Mouse (Mus musculus) CH12.LX (cell line): ENCODE results near the gene Golm1. TPM values are rescaled to one million over a fixed set of nuclear protein-coding genes. Genes with fewer than 3 reads are reported as not detected.
A peak's percentile ranks its signal among the peaks of the same experiment; 100 is the strongest.

Source experiments
- DNase-seq: peaks from one replicate; pipeline ENCODE4 v3.0.0-alpha.2; 2013; ENCODE audit errors: extremely low read depth
- H3K27ac ChIP-seq: 2 replicates; pipeline ENCODE4 v1.5.1; 2012; ENCODE audit warnings: low read depth, mild to moderate bottlenecking, control low read depth, moderate library complexity; ENCODE audit not compliant: insufficient read depth
- H3K27me3 ChIP-seq: replicated peaks from 2 replicates; pipeline ENCODE3; 2012; ENCODE audit warnings: inconsistent platforms
- H3K36me3 ChIP-seq, 2 experiments: replicated peaks in 1 of 2; 2 replicates each; pipeline versions ENCODE3 to v1.6.1; 2012; ENCODE audit warnings: inconsistent platforms in 1 of 2, low read length in 1 of 2, mild to moderate bottlenecking in 1 of 2, mixed read lengths in 1 of 2, moderate library complexity in 1 of 2; ENCODE audit not compliant: control insufficient read depth in 1 of 2, insufficient read depth in 1 of 2
- H3K4me1 ChIP-seq, 2 experiments: 2 replicates each; pipeline ENCODE4 v1.6.1; 2012; ENCODE audit warnings: inconsistent platforms in 1 of 2, moderate library complexity in 1 of 2; ENCODE audit not compliant: insufficient read depth in 2 of 2, control insufficient read depth in 1 of 2
- H3K4me2 ChIP-seq: 2 replicates; pipeline ENCODE4 v1.6.1; 2012; ENCODE audit warnings: low read depth, mild to moderate bottlenecking, control low read depth; ENCODE audit not compliant: poor library complexity, insufficient read depth, severe bottlenecking
- H3K4me3 ChIP-seq, 3 experiments: fragments of 150-350 bp in 1 of 3; sonication (generic) in 1 of 3; replicated peaks in 1 of 3; 2 replicates each; pipeline versions ENCODE3 to v1.5.1; 2011 to 2012; ENCODE audit warnings: low read depth in 2 of 3, low read length in 2 of 3, mild to moderate bottlenecking in 2 of 3, moderate library complexity in 2 of 3, control low read depth in 1 of 3, improper control_type of control experiment in 1 of 3, inconsistent platforms in 1 of 3, mixed read lengths in 1 of 3; ENCODE audit not compliant: poor library complexity in 1 of 3
- H3K79me2 ChIP-seq: replicated peaks from 2 replicates; pipeline ENCODE4 v1.6.1; 2012; ENCODE audit warnings: mild to moderate bottlenecking, moderate library complexity; ENCODE audit not compliant: control insufficient read depth, poor library complexity, insufficient read depth, severe bottlenecking; ENCODE audit errors: extremely low read depth
- H3K9ac ChIP-seq: 2 replicates; pipeline ENCODE4 v1.6.1; 2012; ENCODE audit warnings: low read depth, mild to moderate bottlenecking, control low read depth, moderate library complexity; ENCODE audit not compliant: insufficient read depth
- H3K9me3 ChIP-seq: replicated peaks from 2 replicates; pipeline ENCODE3; 2012; ENCODE audit warnings: low read length, inconsistent platforms, mixed read lengths
- BHLHE40 ChIP-seq: IDR thresholded peaks from 2 replicates; pipeline ENCODE4 v1.6.1; 2011; ENCODE audit warnings: mild to moderate bottlenecking, low read depth, low read length, improper control_type of control experiment
- CHD1 ChIP-seq: IDR thresholded peaks from 2 replicates; pipeline ENCODE4 v1.6.1; 2012; ENCODE audit warnings: low read depth, low read length, improper control_type of control experiment, inconsistent platforms
- CHD2 ChIP-seq: IDR thresholded peaks from 2 replicates; pipeline ENCODE4 v1.6.1; 2011; ENCODE audit warnings: low read length, improper control_type of control experiment
- CTCF ChIP-seq, 2 experiments: IDR thresholded peaks in 1 of 2; conservative IDR thresholded peaks in 1 of 2; 2 replicates each; pipeline ENCODE4 v1.5.1; 2011 to 2012; ENCODE audit warnings: low read depth in 2 of 2, low read length in 2 of 2, improper control_type of control experiment in 1 of 2, inconsistent platforms in 1 of 2, mild to moderate bottlenecking in 1 of 2, moderate library complexity in 1 of 2
- E2F4 ChIP-seq: IDR thresholded peaks from 2 replicates; pipeline ENCODE4 v1.6.1; 2011; ENCODE audit warnings: low read depth, low read length, improper control_type of control experiment; ENCODE audit not compliant: insufficient replicate concordance
- ELF1 ChIP-seq: IDR thresholded peaks from 2 replicates; pipeline ENCODE4 v1.6.1; 2014; ENCODE audit warnings: low read depth, mild to moderate bottlenecking, inconsistent platforms, low read length, improper control_type of control experiment
- EP300 ChIP-seq: IDR thresholded peaks from 2 replicates; pipeline ENCODE4 v1.6.1; 2011; ENCODE audit warnings: low read length, improper control_type of control experiment
- ETS1 ChIP-seq: conservative IDR thresholded peaks from 2 replicates; pipeline ENCODE4 v1.6.1; 2012; ENCODE audit warnings: low read depth, mild to moderate bottlenecking, inconsistent platforms, low read length, improper control_type of control experiment, moderate library complexity
- HCFC1 ChIP-seq: IDR thresholded peaks from 2 replicates; pipeline ENCODE4 v1.6.1; 2012; ENCODE audit warnings: low read depth, mild to moderate bottlenecking, inconsistent platforms, low read length, improper control_type of control experiment
- JUN ChIP-seq: IDR thresholded peaks from 2 replicates; pipeline ENCODE4 v1.6.1; 2011; ENCODE audit warnings: low read depth, mild to moderate bottlenecking, low read length, improper control_type of control experiment, moderate library complexity; ENCODE audit not compliant: insufficient read depth
- JUND ChIP-seq: conservative IDR thresholded peaks from 2 replicates; pipeline ENCODE4 v1.6.1; 2011; ENCODE audit warnings: low read depth, low read length, improper control_type of control experiment
- MAX ChIP-seq: IDR thresholded peaks from 2 replicates; pipeline ENCODE4 v1.6.1; 2011; ENCODE audit warnings: low read length, improper control_type of control experiment
- MAZ ChIP-seq: IDR thresholded peaks from 2 replicates; pipeline ENCODE4 v1.6.1; 2012; ENCODE audit warnings: low read depth, mild to moderate bottlenecking, inconsistent platforms, low read length, improper control_type of control experiment, moderate library complexity
- MYC ChIP-seq: IDR thresholded peaks from 2 replicates; pipeline ENCODE4 v1.6.1; 2011; ENCODE audit warnings: low read depth, mild to moderate bottlenecking, improper control_type of control experiment, low read length
- NRF1 ChIP-seq: IDR thresholded peaks from 2 replicates; pipeline ENCODE4 v1.6.1; 2014; ENCODE audit warnings: low read depth, mild to moderate bottlenecking, inconsistent platforms, low read length, improper control_type of control experiment, moderate library complexity
- POLR2A ChIP-seq: IDR thresholded peaks from 2 replicates; pipeline ENCODE4 v1.6.1; 2011; ENCODE audit warnings: low read depth, mild to moderate bottlenecking, improper control_type of control experiment, low read length
- TBP ChIP-seq: conservative IDR thresholded peaks from 2 replicates; pipeline ENCODE4 v1.6.1; 2011; ENCODE audit warnings: low read depth, low read length, improper control_type of control experiment
- USF2 ChIP-seq: conservative IDR thresholded peaks from 2 replicates; pipeline ENCODE4 v1.6.1; 2011; ENCODE audit warnings: low read depth, low read length, improper control_type of control experiment
- ZKSCAN1 ChIP-seq: IDR thresholded peaks from 2 replicates; pipeline ENCODE4 v1.6.1; 2012; ENCODE audit warnings: low read depth, inconsistent platforms, low read length, improper control_type of control experiment, borderline replicate concordance
- ZNF384 ChIP-seq: IDR thresholded peaks from 2 replicates; pipeline ENCODE4 v1.6.1; 2012; ENCODE audit warnings: low read depth, low read length, improper control_type of control experiment, inconsistent platforms
- dilution Hi-C: fragments of 300-500 bp; cut with MboI; formaldehyde crosslinking; loops from 2 replicates; pipeline ENCODE4 v1.14.3; 2020; ENCODE audit warnings: low sequenced_read_pairs; ENCODE audit not compliant: extremely low pct_unique_long_range_greater_than_20kb, extremely low pct_ligation_motif_present
- in situ Hi-C: fragments of 300-500 bp; cut with MboI; formaldehyde crosslinking; loops from 3 replicates; pipeline ENCODE4 v1.14.3; 2019; ENCODE audit warnings: low sequenced_read_pairs, low pct_ligation_motif_present, low pct_unique_long_range_greater_than_20kb, mixed read lengths
- polyA plus RNA-seq: library from polyadenylated mRNA; unstranded; fragments of >175 nt; gene quantifications from 2 replicates; pipeline ENCODE4 v1.2.1, GENCODE M21; 2012; ENCODE audit warnings: low read depth; ENCODE audit not compliant: insufficient read length
- total RNA-seq, 2 experiments: library from RNA; depleted of rRNA; stranded (reverse); fragments of 300-350 nt in 1 of 2; fragments of >200 nt in 1 of 2; gene quantifications; 2 replicates each; pipeline ENCODE4 v1.2.3; 2012 to 2014

The Golm1 gene
- total and polyA plus RNA-seq, 3 experiments = 14.3 to 18.9 (median 17.4) TPM

DNA sequence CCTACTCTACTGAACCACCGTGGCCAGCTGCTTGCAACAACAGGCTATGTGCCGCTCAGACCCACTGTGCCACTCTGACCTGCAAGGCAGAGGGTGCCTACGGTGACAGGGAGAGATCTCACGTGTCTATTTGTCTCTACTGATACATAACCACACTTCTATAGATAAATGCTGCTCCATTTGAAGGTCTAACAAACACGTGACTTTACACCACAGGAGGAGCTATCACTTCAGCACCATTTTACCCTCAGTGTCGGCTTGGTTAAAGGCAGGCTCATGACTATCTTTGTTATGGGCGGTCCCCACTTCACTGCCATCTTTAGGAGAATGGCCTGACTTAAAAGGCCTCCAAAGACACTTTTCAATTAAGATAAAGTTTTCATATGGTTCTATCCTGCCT, 7.0 kb upstream of the Golm1 start:
- dilution Hi-C loops (no loop called here), in situ Hi-C loops (no loop called here)
- Histone ChIP-seq H3K79me2 (no peaks in the 10 kb centered on the region), H3K27me3 (no peaks in the 10 kb centered on the region), H3K27ac (no peak overlapping the region), H3K9me3 (no peaks in the 10 kb centered on the region), H3K4me3 (no peak overlapping the region), H3K4me2 (no peak overlapping the region), H3K36me3 (no peaks in the 10 kb centered on the region), H3K9ac (no peak overlapping the region), H3K4me1 (peaks cover 2 to 4% of the 10 kb centered on the region in 2 experiments; a peak in 3 of 4 replicates)
- DNase-seq = no peak
- TF ChIP-seq TBP = no peak
- TF ChIP-seq MAZ = no peak
- TF ChIP-seq BHLHE40 = peak; percentile 46

DNA sequence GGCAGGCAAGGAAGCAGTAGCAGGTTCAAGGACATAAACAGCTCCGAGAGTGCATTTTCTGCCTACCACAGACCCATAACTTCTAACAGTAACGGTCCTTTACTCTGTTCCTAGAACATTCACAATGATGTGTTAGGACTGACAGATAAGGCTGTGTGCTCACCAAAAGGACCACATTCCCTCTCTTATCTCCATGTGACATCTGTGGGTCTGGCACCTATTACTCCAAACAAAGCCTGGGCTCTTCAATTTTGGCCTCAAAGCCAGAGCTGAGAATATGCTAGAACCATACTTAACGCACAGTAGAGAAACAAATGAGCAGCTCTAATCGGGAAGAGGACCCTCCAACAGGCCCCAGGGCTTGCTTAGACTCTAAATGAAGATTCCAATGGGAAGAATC, 4.3 kb upstream of the Golm1 start:
- Histone ChIP-seq H3K9me3 (no peaks in the 10 kb centered on the region), H3K4me1 (peaks cover 2 to 5% of the 10 kb centered on the region in 2 experiments; a peak in 3 of 4 replicates), H3K4me2 (no peak overlapping the region), H3K27me3 (no peaks in the 10 kb centered on the region), H3K79me2 (no peaks in the 10 kb centered on the region), H3K9ac (no peak overlapping the region), H3K27ac (no peak overlapping the region), H3K36me3 (no peaks in the 10 kb centered on the region), H3K4me3 (no peak overlapping the region)
- dilution Hi-C loops (no loop called here), in situ Hi-C loops (no loop called here)
- no peak for DNase-seq
- no peak for TF ChIP-seq MAX
- TF ChIP-seq E2F4 = no peak
- TF ChIP-seq TBP = no peak
- no peak for TF ChIP-seq MAZ
- TF ChIP-seq JUN = no peak

GRCm38 (mm10) chr13:59679306-59679705, 3.7 kb upstream of the Golm1 start:
- H3K4me3 ChIP-seq = no peak overlapping the region
- no peak overlapping the region for H3K9ac ChIP-seq
- no peak for TF ChIP-seq POLR2A
- TF ChIP-seq MAX = no peak
- TF ChIP-seq ZNF384 = no peak
- no peak for TF ChIP-seq CTCF (conservative IDR thresholded peaks at IDR 0.05 in 1 of 2, IDR thresholded peaks at IDR 0.05 in 1 of 2; ENCODE audit: low read depth in 2 of 2, low read length in 2 of 2)
- no peak for TF ChIP-seq ELF1
- TF ChIP-seq ETS1 = no peak
- no peak for TF ChIP-seq EP300
- no peak for TF ChIP-seq JUND
- TF ChIP-seq MYC = no peak
- TF ChIP-seq E2F4 = no peak
- TF ChIP-seq CHD2 = no peak
- TF ChIP-seq USF2 = no peak
- TF ChIP-seq CHD1 = no peak
- no peak for TF ChIP-seq ZKSCAN1
- TF ChIP-seq TBP = no peak
- TF ChIP-seq NRF1 = no peak
- no peak for TF ChIP-seq HCFC1
- in situ Hi-C loops (no loop called here), dilution Hi-C loops (no loop called here)
- H3K27ac ChIP-seq = no peak overlapping the region
- H3K4me1 ChIP-seq = peaks cover 2 to 10% of the 10 kb centered on the region in 2 experiments
- no peaks in the 10 kb centered on the region for H3K79me2 ChIP-seq
- no peaks in the 10 kb centered on the region for H3K36me3 ChIP-seq
- no peaks in the 10 kb centered on the region for H3K27me3 ChIP-seq
- no peak overlapping the region for H3K4me2 ChIP-seq
- no peak for DNase-seq
- H3K9me3 ChIP-seq = no peaks in the 10 kb centered on the region
